Mouse (Mus musculus) hindbrain, embryonic 11.5 days (tissue): ENCODE measurements at regions not wholly inside any gene's neighbourhood (a gene's known extent, or its start where the extent isn't known, plus 50 kb on each side); places are given as distances from the start of the nearest gene placed in this dataset.
"Not testable (repeated sequence)": the region's sequence is repeated elsewhere in the genome, so short reads cannot be mapped to it uniquely, and the experiment has no call there.

Source experiments
- ATAC-seq: fragments of 200-750 bp; cut with Nextera tagmentation; 2 replicates; pipeline ENCODE4 v1.8.0; 2017; ENCODE audit warnings: mild to moderate bottlenecking, moderate TSS enrichment, moderate library complexity; ENCODE audit not compliant: low FRiP score
- DNase-seq: peaks from one replicate; pipeline ENCODE4 v3.0.0-alpha.2; 2015; ENCODE audit warnings: low spot score
- H3K27ac ChIP-seq: fragments of 300-500 bp; sonication (generic); 2 replicates; pipeline ENCODE4 v1.5.1; 2014; ENCODE audit warnings: mild to moderate bottlenecking, low read depth, low read length
- H3K27me3 ChIP-seq: fragments of 300-500 bp; sonication (generic); 2 replicates; pipeline ENCODE4 v1.6.1; 2014; ENCODE audit warnings: mild to moderate bottlenecking, low read length, moderate library complexity, mixed read lengths; ENCODE audit not compliant: control insufficient read depth, insufficient read depth
- H3K36me3 ChIP-seq: fragments of 300-500 bp; sonication (generic); 2 replicates; pipeline ENCODE4 v1.6.1; 2014; ENCODE audit warnings: mild to moderate bottlenecking, low read length, moderate library complexity, mixed read lengths; ENCODE audit not compliant: control insufficient read depth, insufficient read depth
- H3K4me1 ChIP-seq: fragments of 300-500 bp; sonication (generic); replicated peaks from 2 replicates; pipeline ENCODE4 v1.6.1; 2014; ENCODE audit warnings: low read length, mixed read lengths; ENCODE audit not compliant: control insufficient read depth, insufficient read depth
- H3K4me2 ChIP-seq: fragments of 300-500 bp; sonication (generic); replicated peaks from 2 replicates; pipeline ENCODE4 v1.6.1; 2014; ENCODE audit warnings: mild to moderate bottlenecking, low read depth, low read length
- H3K4me3 ChIP-seq: fragments of 300-500 bp; sonication (generic); 2 replicates; pipeline ENCODE4 v1.5.1; 2014; ENCODE audit warnings: low read depth, low read length
- H3K9ac ChIP-seq: fragments of 300-500 bp; sonication (generic); 2 replicates; pipeline ENCODE4 v1.6.1; 2014; ENCODE audit warnings: low read depth, low read length
- H3K9me3 ChIP-seq: fragments of 300-500 bp; sonication (generic); 2 replicates; pipeline ENCODE4 v1.6.1; 2016; ENCODE audit warnings: low read length; ENCODE audit not compliant: control insufficient read depth
- WGBS: fragments of 180-500 bp; shearing (Covaris S2); extraction: QIAGEN DNeasy Blood & Tissue Kit; methylation state at CpG from one replicate; pipeline ENCODE4 v1.1.7; 2014; 5-methylcytosine and 5-hydroxymethylcytosine counted together

DNA sequence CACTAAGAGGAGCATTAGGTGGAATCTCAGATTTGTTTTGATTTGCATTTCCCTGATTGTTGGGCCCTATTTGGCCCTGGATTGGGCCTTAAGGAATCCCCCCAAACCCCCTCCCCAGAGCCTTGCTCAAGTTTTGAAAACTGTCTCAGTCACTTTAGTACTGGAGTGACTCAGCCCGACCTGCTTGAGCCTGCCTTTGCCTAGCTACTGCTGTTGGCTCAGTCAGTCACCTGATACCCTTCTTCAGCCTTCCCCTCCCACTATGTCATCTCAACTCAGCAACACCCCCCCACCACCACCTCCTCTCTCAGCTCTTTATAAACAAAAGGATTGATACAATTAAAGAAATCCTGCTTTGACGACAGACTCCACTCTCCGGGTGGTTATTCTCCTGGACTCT is 694.5 kb upstream of the Slc8a1 start:
- Histone ChIP-seq H3K36me3 (no peaks in the 10 kb centered on the region), H3K9ac (no peak overlapping the region), H3K4me2 (no peak overlapping the region), H3K4me1 (no peaks in the 10 kb centered on the region), H3K4me3 (no peak overlapping the region), H3K27ac (no peak overlapping the region), H3K9me3 (no peaks in the 10 kb centered on the region), H3K27me3 (no peaks in the 10 kb centered on the region)
- DNase-seq (no peak), ATAC-seq (no peak)
- WGBS = 49% methylated on average over 3 of the region's 3 CpGs

DNA sequence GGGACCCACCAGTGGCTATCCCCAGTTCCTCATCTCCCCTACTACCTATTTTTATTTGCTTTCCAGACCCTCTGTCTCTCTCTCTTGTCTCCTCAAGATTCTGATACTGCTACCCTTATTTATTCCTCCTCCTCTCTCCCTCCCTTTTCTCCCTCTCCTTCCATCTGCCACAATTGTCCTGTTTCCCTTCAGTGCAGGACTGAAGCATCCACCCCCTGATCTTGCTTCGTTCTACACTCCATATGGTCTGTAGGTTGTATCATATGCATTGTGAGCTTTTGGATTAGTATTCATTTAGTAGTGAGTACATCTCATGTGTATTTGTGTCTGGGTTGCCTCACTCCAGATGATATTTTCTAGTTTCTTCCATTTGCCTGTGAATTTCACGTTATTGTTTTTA is 670.1 kb upstream of the Slc8a1 start:
- H3K27ac ChIP-seq = no peak overlapping the region
- H3K36me3 ChIP-seq = no peaks in the 10 kb centered on the region
- H3K4me2 ChIP-seq = no peak overlapping the region
- H3K27me3 ChIP-seq = no peaks in the 10 kb centered on the region
- H3K4me3 ChIP-seq = no peak overlapping the region
- ATAC-seq (no peak), DNase-seq (no peak)
- no peaks in the 10 kb centered on the region for H3K9me3 ChIP-seq
- H3K4me1 ChIP-seq = no peaks in the 10 kb centered on the region
- no peak overlapping the region for H3K9ac ChIP-seq
- WGBS = 88% methylated on average over 2 of the region's 2 CpGs

DNA sequence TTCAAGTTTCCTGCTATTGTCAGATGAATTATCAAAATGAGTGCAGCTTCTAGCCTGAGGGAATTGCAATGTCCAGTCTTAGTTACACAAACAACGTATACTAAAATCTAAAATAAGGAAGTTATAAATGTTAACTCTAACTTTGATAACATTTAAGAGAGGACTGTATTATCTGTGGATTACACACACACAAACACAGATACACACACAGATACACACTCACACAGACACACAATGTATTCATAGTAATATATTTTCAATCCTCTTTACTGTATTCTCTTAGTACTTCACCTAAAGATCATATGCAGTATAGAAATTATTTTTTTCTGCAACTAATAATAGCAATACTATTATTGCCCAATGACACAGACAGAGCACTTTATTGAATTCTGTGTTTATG is 661.2 kb upstream of the Slc8a1 start:
- WGBS = 92% methylated on average over 1 of the region's 1 CpGs
- no peaks in the 10 kb centered on the region for H3K36me3 ChIP-seq
- ATAC-seq (no peak), DNase-seq (no peak)
- no peaks in the 10 kb centered on the region for H3K4me1 ChIP-seq
- no peaks in the 10 kb centered on the region for H3K27me3 ChIP-seq
- H3K9ac ChIP-seq = no peak overlapping the region
- no peak overlapping the region for H3K4me3 ChIP-seq
- no peak overlapping the region for H3K27ac ChIP-seq
- H3K9me3 ChIP-seq = no peaks in the 10 kb centered on the region
- H3K4me2 ChIP-seq = no peak overlapping the region

DNA sequence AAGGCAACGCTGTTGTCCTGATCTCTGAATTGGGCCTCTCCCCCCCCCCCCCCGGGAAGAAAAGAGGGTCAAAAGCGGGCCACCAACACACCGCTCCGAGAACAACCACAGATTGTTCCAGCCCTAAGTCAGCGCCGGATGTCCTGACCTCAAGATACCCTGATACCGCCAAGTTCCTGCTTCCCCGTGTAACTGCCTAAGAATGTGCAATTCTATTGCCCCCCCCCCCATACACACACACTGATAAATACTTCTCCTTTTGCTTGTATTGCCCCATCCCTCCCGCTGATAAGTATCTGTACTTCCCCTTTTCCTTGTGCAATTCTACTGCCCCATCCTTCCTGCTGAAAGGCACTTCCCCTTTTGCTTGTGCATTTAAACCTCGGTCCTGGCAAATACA is 641.2 kb upstream of the Slc8a1 start:
- not testable (repeated sequence) for H3K9me3 ChIP-seq, H3K4me3 ChIP-seq, ATAC-seq, H3K27me3 ChIP-seq, H3K27ac ChIP-seq, H3K36me3 ChIP-seq, H3K9ac ChIP-seq, H3K4me1 ChIP-seq, H3K4me2 ChIP-seq, DNase-seq
- 88% methylated on average over 2 of the region's 11 CpGs for WGBS

DNA sequence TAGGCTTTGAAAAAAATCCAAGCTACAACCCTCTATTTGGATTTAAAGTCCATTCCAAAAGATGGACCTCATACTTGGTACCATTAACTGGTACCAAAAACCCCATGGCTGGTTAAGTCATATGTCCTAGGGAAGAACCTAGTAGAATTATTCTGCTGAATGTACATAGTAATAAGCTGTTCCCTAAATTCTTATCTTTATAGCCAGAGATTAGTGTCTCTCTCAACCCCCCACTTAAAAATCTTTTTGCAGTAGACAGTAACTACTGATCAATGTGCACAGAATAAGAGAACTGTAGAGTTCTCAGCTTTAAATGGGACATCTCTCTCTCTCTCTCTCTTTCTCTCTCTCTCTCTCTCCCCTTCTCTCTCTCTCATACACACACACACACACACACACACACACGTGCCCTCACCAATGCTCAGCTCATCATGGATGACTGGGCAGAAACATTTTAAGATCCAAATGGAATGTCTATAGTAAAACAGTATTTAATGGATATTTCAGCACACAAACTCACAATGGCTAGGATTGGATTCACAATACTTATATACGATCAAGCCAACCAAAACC is 640.2 kb upstream of the Slc8a1 start:
- DNase-seq = no peak
- WGBS = 81% methylated on average over 2 of the region's 2 CpGs
- Histone ChIP-seq H3K27me3 (no peaks in the 10 kb centered on the region), H3K4me1 (no peaks in the 10 kb centered on the region), H3K4me2 (no peak overlapping the region), H3K9ac (no peak overlapping the region), H3K36me3 (no peaks in the 10 kb centered on the region), H3K9me3 (no peaks in the 10 kb centered on the region), H3K4me3 (no peak overlapping the region), H3K27ac (no peak overlapping the region)
- no peak for ATAC-seq

DNA sequence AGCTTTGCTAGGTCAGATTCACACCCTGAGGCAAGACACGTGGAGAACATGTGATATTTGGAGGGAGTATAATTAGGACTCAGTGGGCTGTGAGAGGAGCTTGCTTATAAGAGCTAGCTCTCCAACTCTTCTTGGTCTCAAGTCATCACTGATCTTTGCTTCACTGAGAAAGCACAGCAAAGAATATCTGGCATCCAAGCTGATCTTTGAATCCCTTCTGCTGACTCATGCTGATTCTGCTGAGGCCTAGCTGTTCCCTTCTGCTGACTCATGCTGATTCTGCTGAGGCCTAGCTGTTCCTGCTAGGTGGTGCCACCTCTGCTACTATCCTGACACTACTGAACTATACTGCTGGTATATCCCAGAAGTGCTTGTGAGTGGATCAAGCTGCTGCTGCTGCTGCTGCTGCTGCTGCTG is 639.0 kb upstream of the Slc8a1 start:
- Histone ChIP-seq H3K36me3 (no peaks in the 10 kb centered on the region), H3K9ac (no peak overlapping the region), H3K27me3 (no peaks in the 10 kb centered on the region), H3K4me1 (no peaks in the 10 kb centered on the region), H3K9me3 (no peaks in the 10 kb centered on the region), H3K4me2 (no peak overlapping the region), H3K27ac (no peak overlapping the region), H3K4me3 (no peak overlapping the region)
- DNase-seq = no peak
- WGBS = 80% methylated on average over 1 of the region's 1 CpGs
- no peak for ATAC-seq

DNA sequence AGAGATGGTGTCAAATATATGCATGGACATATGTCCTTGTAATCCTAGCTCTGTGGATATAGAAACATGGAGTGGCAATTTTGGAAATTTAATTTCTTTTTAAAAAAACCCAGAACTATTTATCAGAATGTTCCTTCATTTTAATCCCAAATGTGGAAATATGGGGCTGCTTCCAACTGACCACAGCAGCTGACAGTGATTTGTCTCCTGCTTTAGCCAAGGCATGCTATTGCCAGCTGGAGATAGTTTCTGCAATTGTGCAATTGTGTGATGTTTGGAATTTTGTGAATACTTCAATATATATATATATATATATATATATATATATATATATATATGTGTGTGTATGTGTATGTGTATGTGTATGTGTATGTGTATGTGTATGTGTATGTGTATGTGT is 629.7 kb upstream of the Slc8a1 start:
- no peak for ATAC-seq
- no peaks in the 10 kb centered on the region for H3K4me1 ChIP-seq

DNA sequence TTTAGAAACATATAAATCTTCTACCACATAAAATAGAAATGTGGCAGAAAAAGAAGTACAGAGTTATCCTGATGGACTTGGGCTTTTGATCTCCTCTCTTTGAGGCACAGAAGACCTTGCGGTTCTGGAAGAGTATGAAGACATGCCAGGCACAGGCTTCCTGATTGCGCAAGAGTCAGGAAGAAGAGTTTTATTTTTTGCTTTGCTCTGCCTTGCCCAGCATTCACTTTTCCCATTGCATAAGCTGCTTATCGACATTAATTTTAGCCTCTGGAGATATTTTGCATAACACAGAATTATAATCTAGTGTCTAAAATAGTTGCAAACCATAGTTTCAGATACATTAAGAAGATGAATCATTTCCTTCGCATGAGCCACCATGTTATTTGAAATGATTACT is 627.8 kb upstream of the Slc8a1 start:
- WGBS = 88% methylated on average over 4 of the region's 4 CpGs
- Histone ChIP-seq H3K9me3 (no peaks in the 10 kb centered on the region), H3K4me2 (no peak overlapping the region), H3K27ac (no peak overlapping the region), H3K27me3 (no peaks in the 10 kb centered on the region), H3K9ac (no peak overlapping the region), H3K36me3 (no peaks in the 10 kb centered on the region), H3K4me3 (no peak overlapping the region), H3K4me1 (no peaks in the 10 kb centered on the region)
- ATAC-seq = no peak
- no peak for DNase-seq

More for the DNA sequence above, 629.7 kb upstream of the Slc8a1 start:
- Histone ChIP-seq H3K4me2 (no peak overlapping the region), H3K27ac (no peak overlapping the region), H3K4me3 (no peak overlapping the region), H3K9ac (no peak overlapping the region), H3K36me3 (no peaks in the 10 kb centered on the region), H3K9me3 (no peaks in the 10 kb centered on the region), H3K27me3 (no peaks in the 10 kb centered on the region)
- DNase-seq = no peak

DNA sequence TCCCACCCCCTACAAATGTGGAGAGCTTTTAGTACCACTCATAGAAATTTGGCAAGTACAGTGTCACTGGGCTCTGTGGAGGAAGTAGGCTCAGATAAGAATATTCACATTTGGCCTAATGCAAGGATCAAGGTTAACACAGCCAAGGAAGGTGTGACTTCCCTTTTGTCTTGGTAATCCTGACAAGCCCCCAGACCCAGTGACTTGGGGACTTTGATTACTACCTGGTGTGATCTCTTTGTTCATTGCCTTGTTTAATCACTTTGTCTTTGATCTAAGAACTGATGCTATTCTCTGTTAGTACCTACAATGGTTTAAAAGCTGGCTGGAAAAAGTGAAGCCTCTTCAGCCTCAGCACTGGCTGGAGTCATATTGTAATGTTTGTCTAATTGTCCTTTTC is 610.5 kb upstream of the Slc8a1 start:
- Histone ChIP-seq H3K9me3 (no peaks in the 10 kb centered on the region), H3K27me3 (no peaks in the 10 kb centered on the region), H3K36me3 (no peaks in the 10 kb centered on the region), H3K4me3 (no peak overlapping the region), H3K4me1 (no peaks in the 10 kb centered on the region), H3K9ac (no peak overlapping the region), H3K27ac (no peak overlapping the region), H3K4me2 (no peak overlapping the region)
- ATAC-seq = no peak
- no peak for DNase-seq
